Mouse (Mus musculus): Measurements from ENCODE around the gene Tob1. TPM values are rescaled to one million over a fixed set of nuclear protein-coding genes. Genes with fewer than 3 reads are reported as not detected.

The Tob1 gene
- total RNA-seq, 4 experiments from 2014 or later = 196 to 240 (median 221) TPM

DNA sequence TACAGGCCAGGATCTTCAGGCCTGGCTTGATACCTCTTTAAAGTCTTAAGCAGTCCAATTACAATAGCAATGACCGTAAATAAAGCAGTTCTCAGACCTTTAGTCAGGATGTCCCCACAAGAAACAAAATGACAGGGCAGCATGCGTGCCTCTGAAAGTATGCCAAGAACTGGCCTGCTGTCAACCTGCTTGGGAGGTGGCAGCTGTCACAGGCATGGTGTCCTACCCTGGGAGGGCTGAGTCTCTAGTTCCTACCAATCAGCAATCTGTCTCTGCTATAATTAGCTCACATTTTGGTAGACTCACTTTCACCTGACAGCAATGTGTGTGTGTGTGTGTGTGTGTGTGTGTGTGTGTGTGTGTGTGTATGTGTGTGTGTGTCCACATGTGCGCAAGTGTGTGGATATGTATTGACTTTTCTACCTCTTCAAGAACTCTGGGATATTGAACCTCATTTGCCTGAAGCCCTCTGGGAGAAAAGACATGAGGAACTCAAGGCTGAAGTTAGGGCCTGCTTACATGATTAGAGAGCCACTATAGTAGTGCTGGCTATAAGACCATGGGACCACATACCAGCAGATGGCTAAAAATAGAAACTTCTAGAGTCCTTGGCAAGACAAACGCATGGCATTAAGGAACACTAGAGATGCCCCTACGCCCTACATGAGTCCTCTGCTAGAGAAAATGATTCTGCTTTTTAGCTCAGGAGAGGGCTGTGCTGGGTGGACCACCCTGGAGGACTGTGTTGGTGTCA is 18.1 kb downstream of the Tob1 start:
- DNase-seq (ENCODE audit: low spot score in 2 of 2) = peak; percentile 69 to 79

DNA sequence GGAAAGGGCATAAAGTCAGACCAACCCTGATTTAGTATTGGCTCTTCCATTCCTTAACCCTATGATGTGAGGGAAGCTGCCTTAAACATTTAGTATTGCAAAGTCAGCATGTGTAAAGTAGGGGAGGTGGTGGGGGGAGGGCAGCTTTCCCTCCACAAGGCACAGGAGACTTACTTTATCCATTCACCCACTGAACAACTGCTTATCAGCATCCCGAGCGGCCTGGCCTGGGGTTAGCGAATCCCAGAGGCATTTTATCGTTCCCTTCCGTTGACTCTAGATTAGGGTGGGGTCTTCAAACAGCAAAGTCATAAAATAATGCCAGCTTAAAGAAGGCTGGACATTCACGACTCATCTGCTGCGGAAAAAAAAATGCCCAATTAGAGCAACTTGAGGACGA is 19.0 kb downstream of the Tob1 start:
- DNase-seq (ENCODE audit: low spot score in 2 of 2) = no peak

DNA sequence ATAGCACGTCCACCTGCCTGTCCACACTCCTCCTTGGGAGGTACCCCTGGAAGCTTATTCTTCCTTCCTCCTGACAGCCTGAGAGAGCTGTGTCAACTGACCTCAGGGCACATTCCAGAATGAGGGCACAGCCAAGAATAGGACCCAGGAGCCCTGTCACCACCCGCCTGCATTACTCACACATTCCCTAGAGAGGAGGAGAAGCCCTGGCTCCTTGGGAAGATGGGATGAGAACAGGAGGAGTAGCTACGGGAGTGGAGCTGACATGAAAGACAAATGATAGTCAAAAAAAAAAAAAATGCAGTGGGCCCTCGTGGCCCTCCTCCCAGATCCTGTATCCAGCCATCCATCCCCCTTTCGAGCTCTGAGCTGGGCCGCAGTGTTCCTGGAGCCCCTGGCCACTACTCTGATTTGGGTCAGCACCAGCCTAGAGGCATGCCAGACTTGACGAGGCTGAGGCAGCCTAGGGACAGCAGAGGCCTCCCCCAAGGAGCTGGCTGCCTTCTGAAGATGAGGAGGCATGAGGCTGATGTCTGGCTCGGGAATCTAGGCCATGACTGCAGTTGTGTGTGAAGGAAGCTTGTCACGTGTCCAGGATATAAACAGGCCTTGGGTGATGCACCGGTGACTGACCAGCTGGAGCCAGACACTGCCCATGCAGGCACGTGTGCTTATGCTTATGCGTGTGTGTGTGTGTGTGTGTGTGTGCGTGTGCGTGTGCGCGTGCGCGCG is 20.7 kb downstream of the Tob1 start:
- peak in 1 of 2 experiments; percentile 60 for DNase-seq (ENCODE audit: low spot score in 2 of 2)

DNA sequence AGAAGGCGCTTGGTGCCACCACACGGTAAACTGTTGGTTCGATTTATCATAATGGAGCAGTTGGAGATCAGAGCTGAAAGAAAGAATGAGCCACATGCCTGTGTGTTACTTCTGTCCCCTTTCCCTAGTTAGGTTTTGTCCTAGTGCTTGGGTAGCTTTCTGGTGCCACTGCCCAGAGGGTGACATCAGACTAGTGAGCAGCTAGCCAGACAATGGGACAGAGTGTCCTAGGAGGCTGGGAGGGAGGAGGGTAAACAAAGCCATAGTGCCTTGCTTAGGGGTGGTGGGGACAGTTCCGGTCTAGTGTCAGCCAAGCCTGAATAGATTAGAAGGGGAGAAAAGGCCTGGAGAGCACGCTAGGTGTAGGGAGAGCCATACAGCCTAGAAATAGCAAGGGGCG is 22.2 kb downstream of the Tob1 start:
- DNase-seq (ENCODE audit: low spot score in 2 of 2) = no peak

DNA sequence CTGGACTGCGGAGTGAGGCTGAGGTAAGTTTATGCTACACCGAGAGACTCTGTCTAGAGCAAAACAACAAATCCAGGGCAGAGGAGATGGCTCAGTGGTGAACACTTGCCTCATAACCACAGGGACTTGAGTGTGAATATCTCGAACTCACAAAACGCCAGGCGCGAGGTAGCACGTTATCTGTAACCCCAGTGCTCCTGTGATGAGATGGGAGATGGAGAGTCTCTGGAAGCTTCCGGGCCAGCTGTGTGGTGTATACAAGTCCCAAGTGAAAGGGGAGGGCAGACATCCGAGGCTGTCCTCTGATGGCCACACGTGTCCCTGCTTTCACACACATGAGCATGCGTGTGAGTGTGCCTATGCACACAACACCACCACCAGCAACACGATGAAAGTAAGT is 23.1 kb downstream of the Tob1 start:
- DNase-seq (ENCODE audit: low spot score in 2 of 2) = no peak

DNA sequence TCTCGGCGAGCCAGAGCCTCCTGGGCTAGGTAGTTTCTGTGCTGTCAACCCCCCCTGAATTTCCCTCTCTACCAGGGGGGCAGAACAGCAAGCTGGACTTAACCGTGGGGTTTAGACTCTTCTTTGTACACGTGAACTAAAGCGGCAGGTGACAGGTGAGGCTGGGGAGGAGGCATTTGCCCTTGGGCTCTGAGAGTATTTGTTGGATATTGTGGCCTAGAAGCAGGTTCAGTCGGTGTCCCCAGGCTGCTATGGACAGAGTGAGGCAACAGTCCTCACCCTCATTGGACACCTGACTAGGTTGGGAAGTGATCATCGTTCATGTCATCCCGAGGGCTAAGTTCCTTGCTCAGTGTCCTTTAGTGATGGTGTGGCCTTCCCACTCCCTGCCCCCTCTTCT is 23.6 kb downstream of the Tob1 start:
- no peak for DNase-seq (ENCODE audit: low spot score in 2 of 2)

DNA sequence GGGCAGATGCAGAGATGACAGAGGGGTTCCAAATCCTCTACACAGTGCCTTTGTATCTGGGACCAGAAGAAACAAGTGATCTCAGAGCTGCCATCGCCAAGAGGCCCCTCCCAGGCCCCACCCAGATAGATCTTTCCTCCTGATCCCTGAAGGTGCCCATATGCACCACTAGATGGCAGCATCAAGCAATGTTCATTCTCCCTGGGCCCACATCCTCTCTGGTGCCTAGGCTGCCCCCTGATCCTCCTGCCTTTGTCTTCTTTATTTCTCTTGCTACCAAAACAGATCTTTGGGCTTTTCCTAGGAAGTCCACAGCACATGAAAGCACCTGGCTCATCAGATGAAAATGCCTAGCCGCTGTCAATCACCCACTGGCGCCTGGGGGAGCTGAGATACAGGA is 24.8 kb downstream of the Tob1 start:
- peak in 1 of 2 experiments; percentile 54 for DNase-seq (ENCODE audit: low spot score in 2 of 2)

DNA sequence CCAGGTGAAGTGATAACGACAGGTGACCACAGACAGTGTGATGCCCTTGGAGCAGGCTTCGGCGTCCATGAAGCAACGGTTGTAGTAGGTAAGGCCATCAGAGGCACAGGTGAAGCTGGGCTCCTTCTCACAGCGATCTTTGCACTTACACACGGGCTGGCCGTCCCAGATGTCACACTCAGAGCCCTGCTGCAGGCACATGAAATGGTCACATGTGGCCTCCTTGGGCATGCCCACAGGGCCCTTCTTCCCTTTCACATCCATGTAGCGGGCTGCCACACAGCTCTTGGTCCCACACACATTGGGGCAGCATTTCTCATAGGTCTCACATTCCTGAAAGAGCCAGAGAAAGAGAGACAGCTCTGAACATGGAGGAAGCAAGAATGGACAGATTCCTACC is 27.5 kb downstream of the Tob1 start:
- DNase-seq (ENCODE audit: low spot score in 2 of 2) = no peak

DNA sequence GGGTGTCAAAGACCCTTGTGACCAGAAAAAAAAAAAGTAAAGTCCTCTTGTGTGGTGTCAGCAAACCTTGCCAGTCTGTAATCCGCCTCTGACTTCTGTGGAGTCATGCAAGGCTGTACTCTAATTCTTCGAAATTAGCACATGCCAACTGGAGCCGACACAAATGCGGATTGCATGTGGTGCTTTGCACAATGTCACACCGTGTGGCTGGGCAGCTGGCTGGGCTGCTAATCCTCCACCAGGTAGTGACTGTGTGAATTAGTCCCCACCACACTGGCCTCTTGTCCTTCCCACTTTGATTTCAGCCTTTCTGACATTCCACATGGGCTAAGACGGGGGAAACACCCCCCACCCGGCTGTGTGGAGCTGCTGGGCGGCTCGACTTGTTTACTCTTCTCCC is 28.5 kb downstream of the Tob1 start:
- no peak for DNase-seq (ENCODE audit: low spot score in 2 of 2)

DNA sequence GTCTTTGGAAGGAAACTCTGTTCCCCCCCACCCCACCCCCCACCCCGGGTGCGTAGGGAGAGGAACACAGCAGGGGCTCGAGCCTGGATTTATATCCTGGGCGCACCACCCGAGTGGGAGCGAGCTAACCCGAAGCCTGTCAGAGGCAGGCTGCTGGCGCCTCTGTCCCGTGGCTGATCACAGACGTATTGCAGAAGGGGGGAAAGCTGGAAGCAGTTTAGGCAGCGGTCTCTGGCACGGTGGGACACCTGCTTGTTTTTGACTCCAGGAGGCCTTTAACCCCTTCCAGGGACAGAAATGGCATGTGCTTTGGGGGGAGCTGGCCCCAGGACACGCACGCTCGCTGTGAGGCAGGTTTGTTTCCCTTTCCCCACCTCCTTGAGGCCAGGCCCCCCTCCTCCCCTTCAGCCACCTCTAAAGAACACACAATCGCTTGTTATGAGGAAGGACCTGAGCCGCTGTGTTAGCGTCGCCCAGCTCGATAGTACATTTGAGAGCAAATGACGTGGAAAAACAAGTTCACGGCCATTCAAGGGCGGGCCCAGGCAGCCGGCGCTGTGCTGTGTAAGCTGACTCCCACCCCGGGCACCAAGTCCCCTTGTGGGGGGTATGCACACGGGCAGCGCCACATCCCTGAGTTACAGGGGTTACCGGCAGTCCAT is 31.6 kb downstream of the Tob1 start:
- peak in 1 of 2 experiments; percentile 28 for DNase-seq (ENCODE audit: low spot score in 2 of 2)

DNA sequence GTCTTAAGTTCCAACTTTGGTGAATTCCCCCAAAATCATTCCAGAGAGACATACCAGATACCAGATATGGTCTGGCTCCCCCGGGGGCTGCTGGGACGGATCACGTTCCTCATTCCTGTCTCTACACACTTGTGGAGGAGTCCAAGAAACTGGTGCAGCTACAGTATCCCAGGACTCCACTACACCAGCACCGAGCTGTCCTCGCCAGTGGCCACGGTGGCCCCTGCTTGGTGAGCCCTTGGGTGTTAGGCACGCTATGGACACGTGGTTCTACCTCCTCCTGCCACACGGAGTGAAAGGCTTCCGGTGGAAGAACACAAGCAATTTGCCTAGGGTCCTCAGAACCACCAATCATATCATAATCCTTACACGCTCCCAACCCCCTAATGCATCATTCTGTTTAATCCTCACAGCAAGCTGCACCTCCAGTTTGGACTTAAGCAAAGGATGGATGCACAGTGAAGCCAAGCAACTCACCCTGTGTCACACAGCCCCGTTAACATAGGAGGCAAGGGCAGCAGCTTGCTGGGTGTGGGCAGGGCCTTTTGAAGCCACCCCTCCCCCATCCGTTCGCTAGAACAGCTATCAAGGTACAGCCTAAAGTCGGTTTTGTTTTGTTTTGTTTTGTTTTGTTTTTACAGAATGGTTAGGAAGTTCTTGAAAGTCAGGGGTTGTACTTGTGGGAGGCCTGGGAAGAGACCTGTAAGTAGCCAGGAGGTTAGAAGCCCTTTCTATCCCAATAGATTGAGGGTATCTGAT is 32.3 kb downstream of the Tob1 start:
- peak in 1 of 2 experiments; percentile 31 for DNase-seq (ENCODE audit: low spot score in 2 of 2)

DNA sequence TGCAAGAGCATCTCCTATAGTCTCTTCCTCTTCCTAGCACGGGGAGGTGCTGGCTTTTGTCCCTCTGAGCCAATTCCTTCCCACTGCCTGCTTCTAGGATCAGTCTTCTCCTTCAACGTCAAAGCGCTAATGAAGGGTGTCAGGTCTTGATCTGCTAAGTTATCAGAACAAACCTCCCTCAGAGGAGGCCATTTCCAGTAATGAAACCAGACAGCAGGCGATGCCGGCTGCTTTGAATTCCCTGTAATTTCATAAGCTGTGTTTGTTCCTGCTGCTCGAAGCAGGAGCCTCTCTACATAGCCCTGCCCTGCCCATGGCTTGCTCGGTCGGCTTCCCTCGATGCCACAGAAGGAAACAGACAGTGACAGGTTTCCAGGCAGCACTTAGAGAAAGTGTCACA is 33.1 kb downstream of the Tob1 start:
- DNase-seq (ENCODE audit: low spot score in 2 of 2) = no peak

DNA sequence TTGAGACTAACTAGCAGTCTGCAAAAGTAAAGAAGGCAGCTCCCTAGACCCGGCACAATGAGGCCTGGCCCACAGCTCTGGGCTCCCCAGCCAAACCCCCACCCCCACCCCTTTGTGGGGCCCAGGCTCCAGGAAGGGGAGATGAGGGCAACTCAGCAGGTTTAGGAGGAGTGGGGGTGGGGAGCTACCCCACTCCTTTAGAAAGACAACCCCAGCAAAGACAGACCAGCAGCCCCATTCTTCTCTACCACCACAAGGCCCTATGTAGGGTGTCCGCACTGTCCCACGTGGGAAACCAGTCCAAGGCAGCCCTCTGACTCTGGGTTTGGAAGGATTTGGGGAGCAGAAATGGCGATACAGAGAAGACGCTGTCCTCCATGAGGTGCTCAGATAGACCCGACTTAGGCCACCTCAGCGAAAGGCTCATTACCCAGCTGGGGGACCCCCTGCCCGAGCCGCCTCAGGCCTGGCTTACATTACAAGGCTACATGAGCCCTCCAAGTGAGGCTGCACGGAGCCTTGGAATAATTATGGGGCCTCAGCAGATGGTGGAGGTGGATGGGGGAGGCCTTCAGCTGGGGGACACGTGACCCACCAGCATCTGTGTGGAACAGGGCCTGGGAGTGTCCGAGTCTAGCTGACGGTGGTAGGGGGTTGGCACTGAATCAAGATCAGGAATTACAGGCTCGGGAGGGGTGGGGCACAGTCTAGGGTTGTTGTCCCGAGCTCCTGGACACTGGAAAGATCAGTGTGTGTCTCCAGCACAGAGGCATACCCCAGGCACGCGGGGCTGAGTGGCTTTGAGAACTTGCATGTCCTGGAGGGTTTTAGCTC is 34.9 kb downstream of the Tob1 start, which contains the start of gene Wfikkn2:
Wfikkn2 (minus strand) TSS at position 51 of the 834 bp plus-strand sequence.
- DNase-seq (ENCODE audit: low spot score in 2 of 2) = no peak

DNA sequence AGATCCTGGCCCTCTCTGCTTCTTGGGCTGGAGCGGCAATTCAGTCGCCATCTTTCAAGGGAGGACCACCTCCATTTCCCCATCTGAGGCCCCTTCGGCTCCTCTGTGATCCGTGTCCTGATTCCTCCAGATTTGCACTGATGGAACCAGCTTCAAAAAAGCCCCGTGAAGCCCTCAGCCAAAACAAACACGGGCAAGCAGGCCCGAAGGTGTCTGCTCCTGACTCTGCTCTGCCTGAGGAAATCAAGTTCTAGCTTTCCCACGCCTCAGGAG is 35.5 kb downstream of the Tob1 start:
- DNase-seq (ENCODE audit: low spot score in 2 of 2) = no peak

DNA sequence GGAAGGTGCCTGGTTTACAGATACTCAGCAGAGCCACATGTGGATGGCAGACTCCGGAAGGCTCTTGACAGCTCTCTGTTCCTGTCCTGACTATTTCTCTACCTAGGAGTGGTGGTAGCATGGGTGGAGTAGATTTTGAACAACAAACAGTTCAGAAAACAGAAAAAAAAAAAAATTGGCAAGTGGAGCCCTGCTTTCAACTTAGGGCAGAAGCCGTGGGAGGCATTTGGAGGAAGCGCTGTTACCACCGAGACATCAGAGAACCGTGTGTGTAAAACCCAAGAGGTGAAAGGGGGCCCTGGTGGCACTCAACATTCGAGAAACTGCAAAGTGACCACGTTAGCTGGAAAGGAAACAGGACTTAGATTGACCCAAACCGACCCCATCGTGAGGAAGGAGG is 41.9 kb downstream of the Tob1 start:
- no peak for DNase-seq (ENCODE audit: low spot score in 2 of 2)

DNA sequence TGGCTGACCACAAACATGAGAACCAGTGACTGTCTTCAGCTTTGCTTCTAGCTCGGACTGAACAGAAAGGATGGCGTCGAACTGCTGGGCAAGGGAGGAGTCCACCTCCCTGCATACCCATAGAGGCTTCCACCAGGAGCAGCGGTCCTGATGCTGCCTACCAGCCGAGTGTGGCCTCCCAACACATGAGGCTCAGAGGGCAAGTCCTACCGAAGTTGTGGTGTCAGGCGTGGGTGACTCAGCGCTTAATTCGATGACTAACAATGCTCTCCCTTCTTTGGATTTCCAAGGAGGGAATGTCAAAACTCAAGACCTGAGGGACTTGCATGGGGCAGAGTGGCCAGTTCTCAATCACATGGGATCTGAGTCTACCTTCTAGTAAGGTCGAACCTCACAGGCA is 42.4 kb downstream of the Tob1 start:
- DNase-seq (ENCODE audit: low spot score in 2 of 2) = no peak

DNA sequence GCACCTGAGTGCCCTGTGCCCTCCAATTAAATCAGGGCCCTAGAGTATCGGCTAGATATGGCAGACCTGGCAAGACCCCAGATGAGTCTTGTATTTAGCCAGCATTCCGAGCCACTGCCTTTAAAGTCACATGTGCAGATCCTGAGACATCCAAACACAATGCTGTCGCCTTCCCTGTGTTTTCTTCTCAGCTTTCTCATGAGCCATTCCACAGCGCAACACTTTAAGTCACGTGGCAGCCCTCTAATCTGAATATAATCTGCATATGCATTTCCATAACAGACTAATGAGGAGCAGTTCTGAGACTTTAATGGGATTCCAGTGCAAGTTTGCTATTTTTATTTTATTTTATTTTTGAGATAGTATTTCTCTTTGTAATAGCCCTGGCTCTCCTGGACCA is 44.5 kb downstream of the Tob1 start:
- no peak for DNase-seq (ENCODE audit: low spot score in 2 of 2)

DNA sequence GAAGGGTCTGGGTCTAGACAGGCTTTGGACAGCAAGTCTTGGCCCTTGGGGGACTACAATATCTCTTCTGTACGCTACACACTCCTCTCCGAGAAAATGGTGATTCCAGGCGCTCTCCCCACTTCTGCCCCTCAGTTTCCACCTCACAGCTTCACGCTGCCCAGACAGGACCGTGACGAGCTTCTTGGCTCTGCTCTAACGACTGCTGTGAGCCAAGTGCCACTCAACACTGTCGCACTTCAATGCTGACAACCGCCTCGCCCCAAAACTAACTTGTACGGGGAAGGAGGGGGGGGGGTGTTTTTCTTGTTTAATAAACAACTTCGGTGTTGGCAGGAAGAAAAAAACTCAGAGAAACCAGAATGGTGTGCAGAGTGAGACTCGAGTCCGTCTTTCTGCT is 46.7 kb downstream of the Tob1 start:
- no peak for DNase-seq (ENCODE audit: low spot score in 2 of 2)

DNA sequence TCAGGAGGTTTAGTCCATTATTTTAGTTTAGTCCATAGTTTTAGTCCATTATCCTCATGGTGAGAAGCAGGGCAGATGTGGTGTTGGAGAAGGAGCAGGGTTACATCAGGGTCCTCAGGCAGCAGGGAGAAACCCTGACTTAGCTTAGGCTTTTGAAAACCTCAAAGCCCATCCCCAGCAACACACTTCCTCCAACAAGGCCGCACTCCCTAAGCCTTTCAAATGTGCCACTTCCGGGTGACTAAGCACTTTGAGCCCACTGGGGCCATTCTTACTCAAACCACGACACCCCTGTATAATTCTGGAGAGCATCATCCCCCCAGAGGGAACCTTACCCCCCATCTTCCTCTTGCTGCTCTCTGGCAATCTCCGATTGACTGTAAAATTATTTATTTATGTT is 48.6 kb downstream of the Tob1 start:
- DNase-seq (ENCODE audit: low spot score in 2 of 2) = no peak

DNA sequence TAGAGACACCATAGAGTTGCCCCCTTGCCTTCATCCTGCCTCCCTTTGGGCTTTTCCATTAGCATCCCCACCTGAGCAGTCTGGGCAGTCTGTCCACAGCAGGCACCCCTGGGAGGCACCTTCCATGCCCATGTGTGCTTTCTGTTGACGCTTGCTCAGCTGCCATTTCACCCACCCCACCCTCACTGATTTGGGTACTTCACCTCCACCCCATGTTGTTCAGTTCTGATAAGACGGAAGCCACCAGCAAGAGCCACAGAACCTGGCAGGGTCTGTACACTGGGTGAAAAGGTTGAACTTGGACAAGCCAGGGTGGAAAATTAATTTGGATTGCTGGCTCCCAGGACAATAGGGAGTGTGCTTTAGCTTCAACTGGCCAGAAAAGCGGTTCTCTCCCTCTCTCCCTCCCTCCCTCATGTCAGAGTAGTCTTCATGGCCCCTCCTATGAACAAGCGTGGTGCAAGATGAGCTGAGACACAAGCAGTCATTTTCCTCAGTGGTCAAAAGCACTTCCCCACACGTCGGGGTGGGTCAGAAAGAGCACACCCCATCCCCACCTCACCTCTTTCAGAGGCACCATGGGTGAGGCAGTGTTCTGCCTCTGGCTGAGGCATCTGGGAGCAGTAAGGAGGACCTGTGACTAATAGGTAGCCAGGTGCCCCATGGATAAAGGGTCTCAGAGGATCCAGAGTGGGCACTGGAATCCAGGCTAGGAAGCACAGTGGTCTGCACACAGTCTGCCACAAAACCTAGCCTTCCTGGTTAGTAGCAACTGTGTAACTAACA is 50.5 kb downstream of the Tob1 start:
- no peak for DNase-seq (ENCODE audit: low spot score in 2 of 2)
